12 mouse cellular contexts compared by ENCODE assay signal in the genomic region with DNA sequence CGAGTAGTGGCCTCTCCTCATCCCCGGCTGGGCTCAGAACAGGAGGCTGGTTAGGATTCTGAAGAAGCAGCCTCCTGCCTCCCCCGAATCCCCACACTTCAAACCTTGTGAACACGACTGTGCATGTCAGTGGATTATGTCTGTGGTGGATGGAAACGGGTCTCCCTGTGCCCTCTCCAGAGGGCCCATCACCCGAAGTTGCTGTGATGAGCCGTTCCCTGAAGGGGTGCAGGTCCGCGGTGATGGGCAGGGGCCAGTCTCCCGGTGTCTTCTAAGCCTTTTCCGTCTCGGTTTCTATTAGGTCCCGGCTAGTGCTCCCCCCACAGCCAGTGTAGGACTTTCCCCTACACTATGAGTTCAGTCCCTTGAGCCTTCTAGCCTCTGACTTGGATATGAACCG. TPM values are rescaled to one million over a fixed set of nuclear protein-coding genes. Genes with fewer than 3 reads are reported as not detected.
A peak's percentile ranks its signal among the peaks of the same experiment; 100 is the strongest.
DNase-seq lines count a peak whose midpoint lies in the region; ATAC-seq and TF ChIP-seq lines count a peak whose summit lies in the region.
"Had no signal": no experiment of that assay in that cellular context is flagged by ENCODE, and none has a peak within 500 bp of the region (broad histone marks: within the 10 kb centered on the region; RNA-seq: fewer than 3 reads in every experiment).

No protein-coding gene starts in this region.

- no peak overlapping the region for H3K9ac ChIP-seq in hindbrain, embryonic 11.5 days (ENCODE audit: low read depth, low read length)
- H3K9ac ChIP-seq in embryonic facial prominence, embryonic 12.5 days = no peak overlapping the region
- peak overlapping the region; percentile 89 for H3K9ac ChIP-seq in liver, embryonic 13.5 days

- no peak for DNase-seq in hindbrain, embryonic 10.5 days (ENCODE audit: low spot score)
- DNase-seq in hindbrain, embryonic 11.5 days (ENCODE audit: low spot score) = no peak
- DNase-seq in liver, embryonic 13.5 days = no peak
- no peak for DNase-seq in urinary bladder, postnatal 36 days (ENCODE audit: low spot score in 2 of 2)
- no peak for DNase-seq in spleen, postnatal 14 days (ENCODE audit: low spot score in 2 of 2)
- DNase-seq: adrenal gland, adult 2 months; cerebellum, adult 18-20 months; thymus, postnatal 4 days had no signal

- H3K4me2 ChIP-seq in hindbrain, embryonic 11.5 days (replicated peaks; ENCODE audit: low read depth, low read length) = no peak overlapping the region
- peak overlapping the region; percentile 95; the same call in 1 of the 2 replicates for H3K4me2 ChIP-seq in embryonic facial prominence, embryonic 12.5 days (replicated peaks)
- peak overlapping the region; percentile 98 for H3K4me2 ChIP-seq in liver, embryonic 13.5 days

- H3K36me3 ChIP-seq in hindbrain, embryonic 10.5 days = peaks cover 43% of the 10 kb centered on the region
- 0 out of 2 replicates have a peak, but pooled peaks cover 2% of the 10 kb centered on the region for H3K36me3 ChIP-seq in hindbrain, embryonic 11.5 days (ENCODE audit: control insufficient read depth, insufficient read depth, low read length)
- peaks cover 51% of the 10 kb centered on the region for H3K36me3 ChIP-seq in E14TG2a.4 (ENCODE audit: insufficient read depth, low read length)
- H3K36me3 ChIP-seq in embryonic facial prominence, embryonic 12.5 days = peaks cover 44% of the 10 kb centered on the region
- H3K36me3 ChIP-seq in liver, embryonic 13.5 days = peaks cover 42% of the 10 kb centered on the region

- TF ChIP-seq CTCF in E14TG2a.4 (conservative IDR thresholded peaks at IDR 0.05; ENCODE audit: low read length) = no peak

- WGBS in hindbrain, embryonic 10.5 days = 85% methylated on average over 14 of the region's 14 CpGs
- 82% methylated on average over 14 of the region's 14 CpGs for WGBS in hindbrain, embryonic 11.5 days
- 84% methylated on average over 14 of the region's 14 CpGs for WGBS in embryonic facial prominence, embryonic 12.5 days
- WGBS in liver, embryonic 13.5 days (ENCODE audit: insufficient replicate concordance) = 76% methylated on average over 14 of the region's 14 CpGs

- peak overlapping the region; percentile 98; the same call in 1 of the 2 replicates for H3K4me3 ChIP-seq in hindbrain, embryonic 10.5 days
- no peak overlapping the region; the same call in 1 of the 2 replicates for H3K4me3 ChIP-seq in hindbrain, embryonic 11.5 days (ENCODE audit: low read depth, low read length)
- peak overlapping the region; percentile 95; the same call in 1 of the 2 replicates for H3K4me3 ChIP-seq in E14TG2a.4 (replicated peaks; ENCODE audit: low read length)
- H3K4me3 ChIP-seq in embryonic facial prominence, embryonic 12.5 days = no peak overlapping the region
- peak overlapping the region; percentile 85 for H3K4me3 ChIP-seq in liver, embryonic 13.5 days (replicated peaks)

- no peak overlapping the region for H3K27ac ChIP-seq in hindbrain, embryonic 10.5 days
- H3K27ac ChIP-seq in hindbrain, embryonic 11.5 days (ENCODE audit: low read depth, low read length) = no peak overlapping the region
- H3K27ac ChIP-seq in embryonic facial prominence, embryonic 12.5 days = no peak overlapping the region
- no peak overlapping the region for H3K27ac ChIP-seq in liver, embryonic 13.5 days

- H3K4me1 ChIP-seq in hindbrain, embryonic 10.5 days (replicated peaks) = peaks cover 53% of the 10 kb centered on the region
- peaks cover 6% of the 10 kb centered on the region; the same call in 1 of the 2 replicates for H3K4me1 ChIP-seq in hindbrain, embryonic 11.5 days (replicated peaks; ENCODE audit: control insufficient read depth, insufficient read depth, low read length)
- H3K4me1 ChIP-seq in E14TG2a.4 (replicated peaks; ENCODE audit: low read depth, low read length) = peaks cover 64% of the 10 kb centered on the region
- H3K4me1 ChIP-seq in embryonic facial prominence, embryonic 12.5 days = peaks cover 20% of the 10 kb centered on the region
- peaks cover 34% of the 10 kb centered on the region for H3K4me1 ChIP-seq in liver, embryonic 13.5 days (replicated peaks)

- H3K27me3 ChIP-seq in hindbrain, embryonic 10.5 days (ENCODE audit: insufficient read depth, poor library complexity, severe bottlenecking) = peaks cover 35% of the 10 kb centered on the region
- H3K27me3 ChIP-seq in hindbrain, embryonic 11.5 days (ENCODE audit: control insufficient read depth, insufficient read depth, low read length) = peaks cover 17% of the 10 kb centered on the region
- no peaks in the 10 kb centered on the region for H3K27me3 ChIP-seq in E14TG2a.4 (ENCODE audit: insufficient read depth, low read length)
- peaks cover 12% of the 10 kb centered on the region for H3K27me3 ChIP-seq in embryonic facial prominence, embryonic 12.5 days
- peaks cover 5% of the 10 kb centered on the region; the same call in 1 of the 2 replicates for H3K27me3 ChIP-seq in liver, embryonic 13.5 days

- no peaks in the 10 kb centered on the region for H3K9me3 ChIP-seq in hindbrain, embryonic 10.5 days
- H3K9me3 ChIP-seq in hindbrain, embryonic 11.5 days (ENCODE audit: control insufficient read depth, low read length) = no peaks in the 10 kb centered on the region
- no peaks in the 10 kb centered on the region for H3K9me3 ChIP-seq in E14TG2a.4 (ENCODE audit: low read length)
- no peaks in the 10 kb centered on the region for H3K9me3 ChIP-seq in embryonic facial prominence, embryonic 12.5 days
- no peaks in the 10 kb centered on the region for H3K9me3 ChIP-seq in liver, embryonic 13.5 days (replicated peaks)

- no peak for ATAC-seq in hindbrain, embryonic 11.5 days (ENCODE audit: low FRiP score)
- no peak for ATAC-seq in embryonic facial prominence, embryonic 12.5 days (ENCODE audit: insufficient number of reproducible peaks, insufficient read depth, low FRiP score, low TSS enrichment)
- ATAC-seq in liver, embryonic 13.5 days (ENCODE audit: low read depth) = no peak
- ATAC-seq in frontal cortex, adult (ENCODE audit: low TSS enrichment) = no peak
- ATAC-seq: inflammation-experienced regulatory T-cells, adult 6 months had no signal

RNA-seq across cellular contexts. Expression of a gene that starts 1.8 kb away (rescaled TPM):
- 22.3 and 29.1 TPM in 2 replicates for polyA plus RNA-seq in hindbrain, embryonic 10.5 days (2016; fragmentation: Nextera tagmentation; extraction: Ambion mirVana)
- 17.4 and 20.6 TPM in 2 replicates for polyA plus RNA-seq in hindbrain, embryonic 11.5 days (2014; fragmentation: Nextera tagmentation; extraction: Ambion mirVana)
- polyA plus RNA-seq in embryonic facial prominence, embryonic 12.5 days (2016; fragmentation: Nextera tagmentation; extraction: Ambion mirVana) = 30.3 and 33.4 TPM in 2 replicates
- 7.9 and 8.6 TPM in 2 replicates for polyA plus RNA-seq in liver, embryonic 13.5 days (2015; fragmentation: Nextera tagmentation; extraction: Ambion mirVana)

RNA-seq across cellular contexts. Expression of a gene that starts 7.4 kb away (rescaled TPM):
- polyA plus RNA-seq in hindbrain, embryonic 10.5 days (2016; fragmentation: Nextera tagmentation; extraction: Ambion mirVana) = 9.2 and 17.3 TPM in 2 replicates
- 2.9 and 3.5 TPM in 2 replicates for polyA plus RNA-seq in hindbrain, embryonic 11.5 days (2014; fragmentation: Nextera tagmentation; extraction: Ambion mirVana)
- 0.09 TPM in 1 of 2 replicates, not detected in the other for polyA plus RNA-seq in embryonic facial prominence, embryonic 12.5 days (2016; fragmentation: Nextera tagmentation; extraction: Ambion mirVana)
- polyA plus RNA-seq in liver, embryonic 13.5 days (2015; fragmentation: Nextera tagmentation; extraction: Ambion mirVana) = not detected in 2 replicates
- polyA plus RNA-seq: adrenal gland, adult 2 months; inflammation-experienced regulatory T-cells, adult 6 months had no signal

RNA-seq across cellular contexts. Expression of a gene that starts 20.0 kb away (rescaled TPM):
- 3.0 and 3.3 TPM in 2 replicates for polyA plus RNA-seq in hindbrain, embryonic 10.5 days (2016; fragmentation: Nextera tagmentation; extraction: Ambion mirVana)
- polyA plus RNA-seq in hindbrain, embryonic 11.5 days (2014; fragmentation: Nextera tagmentation; extraction: Ambion mirVana) = 1.5 and 1.6 TPM in 2 replicates
- polyA plus RNA-seq in embryonic facial prominence, embryonic 12.5 days (2016; fragmentation: Nextera tagmentation; extraction: Ambion mirVana) = 1.0 and 2.3 TPM in 2 replicates
- polyA plus RNA-seq in liver, embryonic 13.5 days (2015; fragmentation: Nextera tagmentation; extraction: Ambion mirVana) = 0.27 and 0.31 TPM in 2 replicates
- polyA plus RNA-seq: inflammation-experienced regulatory T-cells, adult 6 months had no signal

RNA-seq across cellular contexts. Expression of a gene that starts 24.8 kb away (rescaled TPM):
- polyA plus RNA-seq in hindbrain, embryonic 10.5 days (2016; fragmentation: Nextera tagmentation; extraction: Ambion mirVana) = 7.0 and 7.9 TPM in 2 replicates
- polyA plus RNA-seq in hindbrain, embryonic 11.5 days (2014; fragmentation: Nextera tagmentation; extraction: Ambion mirVana) = 8.7 and 9.5 TPM in 2 replicates
- polyA plus RNA-seq in embryonic facial prominence, embryonic 12.5 days (2016; fragmentation: Nextera tagmentation; extraction: Ambion mirVana) = 9.7 and 10.6 TPM in 2 replicates
- polyA plus RNA-seq in liver, embryonic 13.5 days (2015; fragmentation: Nextera tagmentation; extraction: Ambion mirVana) = 0.81 and 0.82 TPM in 2 replicates

RNA-seq across cellular contexts. Expression of a gene that starts 26.7 kb away (rescaled TPM):
- polyA plus RNA-seq in hindbrain, embryonic 10.5 days (2016; fragmentation: Nextera tagmentation; extraction: Ambion mirVana) = 276 and 327 TPM in 2 replicates
- 304 and 330 TPM in 2 replicates for polyA plus RNA-seq in hindbrain, embryonic 11.5 days (2014; fragmentation: Nextera tagmentation; extraction: Ambion mirVana)
- 395 and 396 TPM in 2 replicates for polyA plus RNA-seq in embryonic facial prominence, embryonic 12.5 days (2016; fragmentation: Nextera tagmentation; extraction: Ambion mirVana)
- 353 and 381 TPM in 2 replicates for polyA plus RNA-seq in liver, embryonic 13.5 days (2015; fragmentation: Nextera tagmentation; extraction: Ambion mirVana)

Comparison
In these comparisons a context has a peak if more than half of its experiments do, and no peak if none do; other contexts are left out.
1. H3K4me3 ChIP-seq: peak in hindbrain, embryonic 10.5 days (single experiment), E14TG2a.4 (single experiment) and liver, embryonic 13.5 days (single experiment); none in hindbrain, embryonic 11.5 days (single experiment) and embryonic facial prominence, embryonic 12.5 days (single experiment).